Mouse (Mus musculus) retina, postnatal 7 days (tissue): Measurements from ENCODE around the gene Apold1.
A peak's percentile ranks its signal among the peaks of the same experiment; 100 is the strongest.

Experiments used
- DNase-seq: peaks from one replicate; pipeline ENCODE4 v3.0.0-alpha.2; 2012; ENCODE audit warnings: low read depth, low spot score

The Apold1 gene

GRCm38 (mm10) chr6:134981231-134982062, at the start of gene Apold1:
Gene Apold1, plus strand, starts transcription at chr6:134981718.
- DNase-seq, result no peak

- no peak for DNase-seq
These were observed 48.9 kb upstream of the Apold1 start for GRCm38 (mm10) chr6:134932486-134933206.

GRCm38 (mm10) chr6:134933207-134933558, 48.3 kb upstream of the Apold1 start:
- no peak for DNase-seq

GRCm38 (mm10) chr6:134934305-134934704, 47.2 kb upstream of the Apold1 start:
- DNase-seq, result no peak

GRCm38 (mm10) chr6:134939781-134940180, 41.7 kb upstream of the Apold1 start:
- no peak for DNase-seq

- no peak for DNase-seq
These were observed 37.6 kb upstream of the Apold1 start for GRCm38 (mm10) chr6:134943759-134944407.

- no peak for DNase-seq
These were observed 35.5 kb upstream of the Apold1 start for GRCm38 (mm10) chr6:134946054-134946453.

- DNase-seq, result no peak
These were observed 34.7 kb upstream of the Apold1 start for GRCm38 (mm10) chr6:134946858-134947257.

- DNase-seq, result peak; percentile 53
These were observed 34.0 kb upstream of the Apold1 start for GRCm38 (mm10) chr6:134947311-134948087.

GRCm38 (mm10) chr6:134948522-134949061, 32.9 kb upstream of the Apold1 start:
- DNase-seq, result no peak

GRCm38 (mm10) chr6:134949241-134949640, 32.3 kb upstream of the Apold1 start:
- no peak for DNase-seq

- DNase-seq, result no peak
These were observed 30.2 kb upstream of the Apold1 start for GRCm38 (mm10) chr6:134951364-134951763.

GRCm38 (mm10) chr6:134953976-134954375, 27.5 kb upstream of the Apold1 start:
- no peak for DNase-seq

- DNase-seq, result no peak
These were observed 25.1 kb upstream of the Apold1 start for GRCm38 (mm10) chr6:134956388-134956787.

- no peak for DNase-seq
These were observed 20.2 kb upstream of the Apold1 start for GRCm38 (mm10) chr6:134961286-134961685.

GRCm38 (mm10) chr6:134961858-134962517, 19.5 kb upstream of the Apold1 start:
- DNase-seq, result no peak

GRCm38 (mm10) chr6:134962518-134962893, 19.0 kb upstream of the Apold1 start:
- no peak for DNase-seq

GRCm38 (mm10) chr6:134963910-134964309, 17.6 kb upstream of the Apold1 start:
- no peak for DNase-seq

GRCm38 (mm10) chr6:134966681-134967080, 14.8 kb upstream of the Apold1 start:
- DNase-seq, result no peak

- DNase-seq, result no peak
These were observed 13.2 kb upstream of the Apold1 start for GRCm38 (mm10) chr6:134968326-134968725.

GRCm38 (mm10) chr6:134969498-134969897, 12.0 kb upstream of the Apold1 start:
- no peak for DNase-seq
